Mouse (Mus musculus): Measurements from ENCODE around the gene Lama5. TPM values are rescaled to one million over a fixed set of nuclear protein-coding genes. Genes with fewer than 3 reads are reported as not detected.

Lama5 gene
- total RNA-seq, 2 experiments from 2014 or later, result 44.6 to 46.5 TPM

DNA sequence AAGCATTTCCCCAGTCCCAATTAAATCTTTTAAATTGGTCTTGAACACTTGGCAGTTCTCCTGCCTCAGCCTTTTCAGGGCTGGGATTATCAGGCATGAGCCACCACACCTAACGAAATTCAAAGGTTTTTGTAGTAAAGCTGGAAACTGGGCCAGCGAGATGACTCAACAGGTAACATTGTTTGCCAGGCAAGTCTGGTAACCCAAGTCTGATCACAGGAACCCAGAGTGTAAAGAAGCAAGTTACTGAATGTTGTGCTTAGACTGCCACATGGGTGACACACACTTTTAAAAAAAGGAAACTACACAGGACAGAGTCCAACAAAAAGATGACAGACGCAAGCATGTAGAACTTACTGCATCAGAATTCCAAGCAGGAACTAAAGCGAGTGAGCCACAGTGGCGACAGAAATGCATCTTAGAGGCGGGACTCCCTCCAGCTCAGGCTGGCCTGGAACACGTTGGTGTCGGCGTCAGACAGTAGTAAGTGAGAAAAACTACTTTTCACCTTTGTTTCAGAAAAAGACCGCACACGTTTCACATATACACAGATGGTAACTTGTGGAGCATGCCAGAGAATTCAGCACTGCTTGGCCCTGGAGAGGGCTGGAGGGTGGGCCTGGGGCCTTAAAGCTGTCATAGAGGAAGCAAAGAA, 55.4 kb downstream of the Lama5 start:
- no peak for DNase-seq
- intact Hi-C loops (cut with DNase I), result loop anchor here (10.0 kb wide), 2 partner anchors 175 to 535 kb away; partner anchors contain the start of gene Dido1

- no peak for DNase-seq
- intact Hi-C loops (cut with DNase I), result no loop called here
Observed at GRCm38 (mm10) chr2:180166869-180167268, 58.8 kb downstream of the Lama5 start.

- intact Hi-C loops (cut with DNase I), result no loop called here
- DNase-seq, result no peak
Observed at GRCm38 (mm10) chr2:180165855-180166254, 59.8 kb downstream of the Lama5 start.

GRCm38 (mm10) chr2:180158627-180159026, 67.0 kb downstream of the Lama5 start:
- no peak for DNase-seq
- intact Hi-C loops (cut with DNase I), result no loop called here

DNA sequence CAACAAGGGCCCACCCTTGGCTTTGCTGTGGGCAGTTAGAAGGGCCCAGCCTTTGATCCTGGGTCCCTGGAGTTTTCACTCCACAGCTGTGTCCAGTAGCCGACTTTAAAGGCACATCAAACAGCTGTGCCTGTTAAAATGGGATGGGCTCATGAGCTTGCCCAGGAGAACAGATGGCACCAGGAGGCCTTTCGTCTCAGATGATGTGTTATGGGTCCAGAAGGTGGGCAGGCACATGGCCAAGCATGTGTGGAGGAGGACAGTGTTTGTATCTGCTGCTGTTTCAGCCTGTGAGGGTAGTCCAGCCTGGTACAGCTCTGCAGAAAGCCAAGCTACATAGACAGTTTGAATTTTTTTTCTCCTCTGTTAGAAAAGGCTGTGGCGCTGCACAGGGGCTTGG, 70.9 kb downstream of the Lama5 start:
- DNase-seq, result no peak
- intact Hi-C loops (cut with DNase I), result no loop called here

- intact Hi-C loops (cut with DNase I), result no loop called here
- DNase-seq, result no peak
Observed at GRCm38 (mm10) chr2:180148551-180148950, 77.1 kb downstream of the Lama5 start.

GRCm38 (mm10) chr2:180147379-180147778, 78.3 kb downstream of the Lama5 start:
- peak; percentile 20 to 23 for DNase-seq
- intact Hi-C loops (cut with DNase I), result no loop called here

- DNase-seq, result no peak
- intact Hi-C loops (cut with DNase I), result no loop called here
Observed at GRCm38 (mm10) chr2:180146091-180146490, 79.6 kb downstream of the Lama5 start.

DNA sequence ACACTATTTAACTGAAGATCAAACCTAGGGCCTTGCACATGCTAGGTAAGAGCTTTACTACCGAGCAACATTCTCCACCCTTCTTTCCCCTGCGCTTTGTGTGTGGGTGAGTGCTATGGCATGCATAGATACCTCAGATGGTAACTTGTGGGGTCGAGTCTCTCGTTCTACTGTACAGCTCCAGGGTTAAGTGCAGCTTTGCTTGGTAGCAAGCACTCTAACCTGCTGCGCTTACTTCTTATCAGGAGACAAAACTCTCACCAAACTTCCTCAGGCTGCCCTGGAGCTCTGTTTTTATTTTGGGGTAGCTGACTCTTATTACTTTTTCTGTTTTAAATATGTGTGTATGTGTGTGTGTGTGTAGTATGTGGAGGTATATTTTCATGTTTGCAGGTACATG, 90.2 kb downstream of the Lama5 start:
- DNase-seq, result no peak
- intact Hi-C loops (cut with DNase I), result no loop called here

DNA sequence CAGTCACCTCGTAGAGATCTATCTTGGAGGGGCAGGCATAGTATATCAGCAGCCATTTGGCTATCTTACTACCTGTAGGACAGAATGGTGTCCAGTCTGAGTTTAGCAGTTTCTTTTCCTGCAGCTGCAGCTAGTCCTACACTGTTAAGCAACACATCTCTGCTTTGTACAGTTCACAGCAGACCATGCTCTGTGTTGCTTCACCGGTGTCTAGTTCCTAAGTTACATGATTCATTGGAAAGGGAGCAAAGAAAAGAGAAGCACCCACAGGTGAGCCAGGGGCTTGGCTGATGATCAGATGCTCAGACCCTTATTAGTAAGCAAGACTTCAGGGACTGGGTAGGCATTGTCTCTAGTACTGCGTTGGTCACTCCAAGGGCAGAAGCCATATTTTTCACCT, 91.7 kb downstream of the Lama5 start:
- DNase-seq, result no peak
- intact Hi-C loops (cut with DNase I), result no loop called here

GRCm38 (mm10) chr2:180133231-180133630, 92.4 kb downstream of the Lama5 start:
- intact Hi-C loops (cut with DNase I), result no loop called here
- DNase-seq, result no peak

GRCm38 (mm10) chr2:180127675-180128074, 98.0 kb downstream of the Lama5 start:
- intact Hi-C loops (cut with DNase I), result no loop called here
- DNase-seq, result no peak

Small RNAs within 50 kb of the gene (microRNA-seq; reads per million reads assigned to microRNA genes)
- 0 to 0.47 reads per million in 2 experiments for gene Mir3091
- 0 reads per million in 2 experiments for gene Mir7005

Other genes starting within 250 kb of the Lama5 start
- gene Taf4, start 249.2 kb downstream of the Lama5 start, total RNA-seq (2021), result 10 to 100 TPM; 22.1 to 24.3 TPM
- gene Lsm14b, start 200.9 kb downstream of the Lama5 start, total RNA-seq (2021), result 10 to 100 TPM; 50.7 to 52.8 TPM
- gene Psma7, start 183.4 kb downstream of the Lama5 start, total RNA-seq (2021), result 100 to 1,000 TPM; 187 to 188 TPM
- gene Ss18l1, start 183.3 kb downstream of the Lama5 start, total RNA-seq (2021), result 1 to 10 TPM; 2.7 to 4.0 TPM
- gene Mtg2, start 155.3 kb downstream of the Lama5 start, total RNA-seq (2021), result 10 to 100 TPM; 15.5 to 16.0 TPM
- gene Hrh3, start 121.4 kb downstream of the Lama5 start, total RNA-seq (2021), result not detected
- gene Osbpl2, start 106.6 kb downstream of the Lama5 start, total RNA-seq (2021), result 10 to 100 TPM; 31.2 to 37.0 TPM
- gene Adrm1, start 54.4 kb downstream of the Lama5 start, total RNA-seq (2021), result 10 to 100 TPM; 94.1 to 99.3 TPM
- 100 to 1,000 TPM; 575 to 597 TPM for gene Rps21, start 31.5 kb upstream of the Lama5 start, total RNA-seq (2021)
- 10 to 100 TPM; 16.5 to 16.7 TPM for gene Cables2, start 47.6 kb upstream of the Lama5 start, total RNA-seq (2021)
- gene Rbbp8nl, start 64.0 kb upstream of the Lama5 start, total RNA-seq (2021), result not detected
- gene Gata5, start 108.8 kb upstream of the Lama5 start, total RNA-seq (2021), result 1 to 10 TPM; 1.0 to 1.2 TPM
- gene Slco4a1, start 230.4 kb upstream of the Lama5 start, total RNA-seq (2021), result 1 to 10 TPM in 1 of 2 experiments, under 1 TPM in 1; 0.15 to 1.2 TPM

Measured in heart, postnatal 10 days (tissue).